Mouse (Mus musculus) brain, embryonic 18.5 days (tissue): ENCODE results near the gene Spata13.

Source experiments
- DNase-seq: peaks from one replicate; pipeline ENCODE4 v3.0.0-alpha.2; 2012; ENCODE audit warnings: low read depth, low spot score

The Spata13 gene

GRCm38 (mm10) chr14:60782121-60782656 is 148.4 kb downstream of the Spata13 start:
- no peak for DNase-seq

- no peak for DNase-seq
Observed at GRCm38 (mm10) chr14:60783196-60783595, 149.4 kb downstream of the Spata13 start.

- DNase-seq, result peak; percentile 80
Observed at GRCm38 (mm10) chr14:60784427-60785315, 150.9 kb downstream of the Spata13 start, which contains the start of gene Mipep. Gene Mipep, plus strand, starts transcription at chr14:60784573.

- DNase-seq, result no peak
Observed at GRCm38 (mm10) chr14:60790103-60790502, 156.3 kb downstream of the Spata13 start.

GRCm38 (mm10) chr14:60796600-60797322 is 163.0 kb downstream of the Spata13 start:
- DNase-seq, result no peak

- no peak for DNase-seq
Observed at GRCm38 (mm10) chr14:60797596-60797995, 163.8 kb downstream of the Spata13 start.

GRCm38 (mm10) chr14:60798721-60799120 is 164.9 kb downstream of the Spata13 start:
- no peak for DNase-seq

- peak; percentile 52 for DNase-seq
Observed at GRCm38 (mm10) chr14:60799762-60800728, 166.2 kb downstream of the Spata13 start.

- DNase-seq, result no peak
Observed at GRCm38 (mm10) chr14:60802026-60802425, 168.2 kb downstream of the Spata13 start.

GRCm38 (mm10) chr14:60804978-60805377 is 171.2 kb downstream of the Spata13 start:
- no peak for DNase-seq

GRCm38 (mm10) chr14:60805871-60806270 is 172.1 kb downstream of the Spata13 start:
- DNase-seq, result no peak

- no peak for DNase-seq
Observed at GRCm38 (mm10) chr14:60806891-60807344, 173.1 kb downstream of the Spata13 start.

GRCm38 (mm10) chr14:60809881-60810280 is 176.1 kb downstream of the Spata13 start:
- no peak for DNase-seq

- no peak for DNase-seq
Observed at GRCm38 (mm10) chr14:60811547-60811946, 177.7 kb downstream of the Spata13 start.
